Mouse (Mus musculus) cerebellum, adult 9-11 months (tissue): ENCODE measurements around the gene Shq1.

ENCODE experiments used
- DNase-seq: peaks from one replicate; pipeline ENCODE4 v3.0.0; 2022

Shq1 gene

DNA sequence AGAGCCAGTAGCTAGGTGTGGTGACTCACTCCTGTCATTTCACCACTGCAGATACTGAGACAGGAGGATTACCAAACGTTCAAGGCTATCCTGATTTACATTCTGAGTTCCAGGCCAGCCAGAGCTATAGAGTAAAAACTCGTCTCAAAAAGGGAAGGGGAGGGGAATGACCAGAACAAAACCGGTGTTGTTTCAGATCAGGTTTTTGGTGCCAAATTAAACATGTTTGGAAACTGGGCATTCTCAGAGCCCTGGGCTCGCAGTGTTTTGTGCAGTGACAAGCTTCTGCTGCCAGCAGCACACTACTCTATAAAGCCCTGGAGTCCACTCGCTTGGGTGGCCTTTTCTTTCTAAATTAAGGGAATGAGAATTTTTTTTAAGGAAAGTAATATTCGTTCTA lies 8.7 kb downstream of the Shq1 start:
- no peak for DNase-seq

DNA sequence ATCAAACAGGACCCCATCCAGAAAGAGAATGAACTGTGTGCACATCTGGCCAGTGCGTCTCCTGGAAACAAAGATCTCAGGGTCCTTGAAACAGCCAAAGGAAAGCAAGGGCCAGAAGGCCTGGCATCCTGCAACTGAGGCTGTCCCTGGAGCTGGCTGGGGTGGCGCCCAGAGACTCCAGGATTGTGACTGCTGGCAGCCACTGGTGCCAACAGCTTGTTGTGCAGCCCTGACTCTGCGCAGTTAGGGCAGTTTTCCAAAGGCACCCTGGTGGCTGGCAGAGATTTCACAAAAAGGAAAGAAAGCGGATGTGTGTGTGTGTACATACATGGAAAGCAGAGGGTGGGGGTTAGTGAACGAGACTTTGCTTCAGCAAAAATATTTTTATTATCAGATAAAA lies 10.6 kb downstream of the Shq1 start:
- peak; percentile 69 for DNase-seq

DNA sequence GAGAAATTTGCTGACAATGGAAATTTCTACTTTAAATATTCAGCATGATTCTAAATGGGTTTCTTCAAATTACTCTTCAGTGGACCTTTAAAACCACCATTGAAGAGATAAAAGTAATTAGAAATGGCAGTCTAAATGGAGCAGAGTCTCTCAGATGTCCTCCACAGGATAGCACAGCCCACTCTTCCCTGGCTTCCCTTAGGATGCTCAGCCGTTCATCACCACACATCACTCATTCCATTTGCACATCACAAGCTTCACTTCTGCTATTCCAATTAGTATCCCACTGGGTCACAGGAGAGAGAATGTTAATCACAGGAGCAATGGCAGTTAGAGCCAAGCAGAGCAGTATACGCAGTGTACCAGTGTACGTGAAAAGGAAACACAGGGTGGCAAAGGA lies 18.4 kb downstream of the Shq1 start:
- no peak for DNase-seq

DNA sequence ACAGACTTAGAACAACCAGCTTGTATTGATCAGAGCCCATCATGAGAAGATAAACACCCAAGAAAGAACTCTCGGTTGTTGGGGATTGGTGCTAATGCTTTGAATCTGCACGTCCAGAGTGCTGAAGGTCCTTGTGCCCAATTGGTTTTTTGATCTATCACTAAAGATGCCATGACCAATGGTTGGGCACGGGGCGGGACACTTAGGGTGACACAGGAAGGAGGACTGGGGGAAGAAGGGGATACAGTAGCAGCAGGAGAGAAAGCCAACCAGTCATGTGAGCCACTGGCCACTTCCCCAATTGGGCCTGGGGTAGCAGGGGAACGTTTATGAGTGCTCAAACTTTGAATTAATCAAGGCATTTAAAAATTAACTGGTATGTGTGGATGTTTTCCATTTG lies 23.8 kb downstream of the Shq1 start:
- no peak for DNase-seq

DNA sequence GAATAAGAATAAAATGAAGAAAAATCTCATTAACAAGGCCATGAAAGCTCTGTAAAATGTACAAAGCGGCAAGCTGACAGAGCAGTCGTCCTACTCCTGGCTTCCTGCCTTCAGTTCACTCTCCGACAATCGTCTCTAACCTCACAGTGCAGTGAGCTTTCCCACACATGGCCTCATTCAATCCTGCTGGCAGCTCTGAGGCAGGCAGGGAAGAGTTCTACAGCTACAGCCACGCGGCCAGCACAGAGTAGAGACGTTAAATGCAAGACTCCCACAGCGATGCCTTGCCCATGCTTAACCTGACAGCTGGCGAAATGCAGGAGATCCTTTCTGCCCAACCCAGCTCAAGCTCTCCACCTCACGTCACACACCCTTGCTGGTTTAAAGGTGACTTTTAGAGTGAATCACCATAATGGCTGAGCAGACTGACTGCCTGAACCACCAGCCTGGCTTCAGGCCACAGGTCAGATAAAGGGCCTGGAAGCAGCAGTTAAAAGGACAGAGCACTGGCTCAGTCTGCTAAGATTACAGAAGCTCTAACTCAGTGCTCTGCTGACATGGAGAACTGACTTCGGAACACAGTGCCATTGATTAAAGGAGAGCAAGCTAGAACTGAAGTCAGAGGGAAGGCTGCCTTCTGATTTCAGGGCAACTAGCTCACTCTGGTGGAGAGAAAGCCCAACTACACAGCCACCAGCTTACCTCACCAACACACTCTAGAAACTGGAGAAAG lies 25.3 kb downstream of the Shq1 start:
- DNase-seq: peak; percentile 21

DNA sequence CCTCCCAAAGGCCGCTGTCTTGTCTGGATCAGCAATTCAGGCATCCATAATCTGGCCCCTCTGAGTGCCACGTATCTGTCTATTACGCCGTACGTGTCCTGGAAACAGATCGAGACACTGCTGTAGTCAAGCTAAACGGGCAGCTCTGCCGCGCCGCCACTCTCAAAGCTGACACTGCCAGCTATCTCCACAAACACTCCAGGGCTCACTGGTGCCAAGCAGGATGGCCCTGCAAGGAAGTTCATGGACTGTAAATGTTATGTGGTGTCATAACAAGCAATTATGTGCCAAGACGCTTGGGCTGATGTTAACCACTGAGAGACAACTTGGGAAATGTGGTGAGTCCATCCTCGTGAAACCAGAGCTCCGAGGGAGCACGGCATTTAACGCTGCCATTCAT lies 26.3 kb downstream of the Shq1 start:
- DNase-seq: no peak

DNA sequence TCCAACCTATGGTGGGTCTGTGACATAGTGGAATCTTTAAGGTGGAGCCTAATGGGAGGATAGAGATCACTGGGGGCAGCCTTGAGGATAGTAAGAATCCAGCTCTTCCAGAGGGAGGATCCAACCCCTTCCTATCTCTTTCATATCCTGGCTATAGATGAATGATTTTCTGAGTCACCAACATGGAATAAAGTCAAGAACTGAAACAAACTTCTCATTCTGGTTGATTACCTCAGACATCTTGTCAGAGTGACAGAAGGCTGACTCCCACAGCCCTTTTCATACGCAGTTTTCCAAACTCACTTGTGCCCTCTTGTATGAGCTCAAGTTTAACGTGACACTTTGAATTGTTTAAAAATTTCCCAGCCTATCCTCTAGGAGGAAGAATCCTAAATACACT lies 28.2 kb downstream of the Shq1 start:
- no peak for DNase-seq

DNA sequence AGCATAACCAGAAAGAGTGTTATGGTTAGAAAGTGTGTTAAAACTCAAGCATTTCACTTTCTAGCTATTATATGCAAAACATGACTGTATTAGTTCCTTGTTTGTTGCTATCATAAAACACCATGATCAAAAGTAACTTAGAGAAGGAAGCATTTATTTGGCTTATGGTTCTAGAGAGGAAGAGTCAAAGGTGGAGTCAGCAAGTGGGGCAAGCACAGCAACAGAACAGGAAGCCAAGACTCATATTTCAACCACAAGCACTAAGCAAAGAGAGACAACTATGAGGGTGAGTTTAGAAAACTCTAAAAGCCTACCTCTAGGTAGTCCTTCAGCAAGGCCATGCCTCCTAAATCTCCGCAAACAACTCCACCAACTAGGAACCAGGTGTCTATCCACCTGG lies 30.4 kb downstream of the Shq1 start:
- DNase-seq: no peak

DNA sequence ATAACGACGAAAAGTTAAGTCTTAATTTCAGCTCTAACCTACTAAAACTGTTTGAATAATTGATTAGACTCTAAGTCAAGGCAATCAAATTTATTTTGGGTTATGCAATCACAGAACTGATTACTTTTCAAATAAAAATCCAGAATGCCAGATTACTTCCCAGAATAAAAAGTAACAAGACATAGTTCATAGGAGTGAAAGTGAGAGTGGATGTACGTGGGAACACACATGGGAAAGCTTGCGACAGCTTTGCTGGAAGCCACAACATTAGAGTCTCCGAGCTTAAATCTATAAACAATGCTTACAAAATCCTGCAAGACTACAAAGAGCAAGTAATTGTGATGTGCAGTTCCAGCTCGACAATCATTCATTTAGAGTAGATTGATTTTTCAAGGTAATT lies 41.9 kb downstream of the Shq1 start:
- DNase-seq: no peak

DNA sequence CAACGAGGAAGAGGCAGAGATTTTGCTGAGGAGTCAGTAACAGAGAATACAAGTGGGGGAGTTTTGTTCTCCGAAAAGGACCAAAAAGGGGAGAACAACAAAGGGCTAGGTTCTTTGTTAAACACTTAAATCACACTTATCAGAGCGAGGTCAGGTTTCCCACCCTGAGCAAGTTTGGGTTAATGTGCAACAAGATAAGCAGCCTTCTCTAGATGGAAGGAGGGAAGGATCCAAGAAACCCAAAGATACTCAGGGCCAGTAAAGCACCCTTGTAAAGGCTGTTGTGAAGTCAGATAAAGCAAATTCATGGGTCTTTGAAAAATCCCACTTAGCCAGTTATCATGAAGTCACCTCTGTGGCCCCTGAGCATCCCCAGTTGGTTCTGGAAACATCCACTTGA lies 42.7 kb downstream of the Shq1 start:
- no peak for DNase-seq

DNA sequence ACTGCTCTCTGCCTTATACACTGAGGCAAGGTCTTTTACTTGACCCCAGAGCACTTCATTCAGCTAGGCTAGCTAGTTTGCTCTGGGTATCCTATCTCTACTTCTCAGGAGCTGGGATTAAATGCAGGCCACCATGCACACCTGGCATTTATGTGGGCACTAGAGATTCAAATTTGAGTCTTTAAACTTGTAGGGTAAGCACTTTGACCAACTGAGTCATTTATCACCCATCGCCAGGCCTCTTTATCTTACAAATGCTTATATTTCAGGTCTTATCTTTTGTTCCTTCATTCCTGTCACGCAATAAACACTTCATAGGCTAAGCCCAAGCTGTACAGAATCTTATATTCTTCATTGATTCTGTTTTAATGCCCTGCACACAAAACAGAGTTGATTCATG lies 47.0 kb downstream of the Shq1 start:
- DNase-seq: no peak

DNA sequence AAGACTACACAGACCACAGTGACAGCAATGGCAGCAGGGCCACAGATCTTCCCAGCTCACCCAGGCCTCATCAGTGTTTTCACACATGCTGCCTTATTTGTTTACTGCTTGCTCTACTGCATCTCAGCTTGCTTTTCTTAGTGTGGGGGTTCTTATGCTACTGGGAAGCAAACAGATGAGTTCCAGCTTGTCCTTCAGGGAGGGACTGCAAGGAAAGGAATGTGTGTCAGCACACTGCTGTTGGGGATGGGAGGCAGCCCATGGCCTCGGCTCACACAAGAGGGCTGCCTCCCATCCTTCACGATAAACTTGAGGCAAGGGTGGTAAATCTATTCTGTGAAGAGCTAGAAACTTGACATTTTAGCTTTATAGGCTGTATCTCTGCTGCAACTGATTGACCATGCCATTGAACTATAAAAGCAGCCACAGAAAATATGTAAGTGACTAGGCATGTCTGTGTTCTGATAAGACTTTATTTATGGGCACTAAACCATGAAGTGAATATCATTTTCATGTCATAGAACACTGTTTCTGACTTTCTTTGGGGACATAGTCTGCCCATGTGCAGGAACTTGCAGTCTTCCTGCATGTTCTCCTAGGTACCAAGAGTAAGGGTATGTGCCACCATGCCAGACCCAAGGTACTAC lies 48.0 kb downstream of the Shq1 start:
- no peak for DNase-seq

DNA sequence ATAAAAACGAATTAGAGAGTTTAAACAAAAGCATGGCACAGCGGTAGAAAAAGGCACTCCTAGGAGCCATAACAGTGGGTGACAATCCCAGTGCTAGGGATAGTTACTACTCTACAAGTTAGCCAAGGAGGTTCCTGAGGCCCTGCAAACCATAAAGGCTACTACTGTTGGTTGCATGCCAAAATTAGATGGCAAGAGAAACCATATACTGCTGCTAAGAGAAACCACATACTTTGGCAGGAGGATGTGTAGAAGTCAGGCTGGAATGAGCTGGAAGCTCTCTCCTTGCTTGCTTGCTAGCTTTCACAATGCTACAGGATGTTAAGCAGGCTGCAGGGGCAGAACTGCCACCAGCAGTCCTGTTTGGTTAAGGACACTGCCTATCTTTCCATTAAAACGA lies 50.5 kb downstream of the Shq1 start:
- no peak for DNase-seq

DNA sequence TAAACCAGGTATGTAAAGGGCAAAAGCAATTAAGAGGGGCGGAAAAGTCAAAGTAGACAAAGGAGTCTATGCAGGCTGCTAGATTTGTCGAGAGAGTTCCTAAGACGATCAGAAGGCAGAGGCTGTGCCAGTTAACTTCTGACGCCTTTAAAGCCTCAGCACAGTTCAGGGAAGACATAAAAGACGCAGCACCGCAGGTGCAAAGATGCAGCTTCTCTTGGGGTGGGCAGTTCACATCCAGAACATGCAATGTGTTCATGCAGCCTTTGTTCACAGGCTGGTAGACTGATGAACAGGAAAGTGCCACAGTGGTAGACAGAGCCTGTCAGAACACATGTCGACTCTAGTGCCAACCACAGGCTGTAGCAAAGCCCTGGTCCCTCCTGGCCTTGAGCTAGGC lies 51.6 kb downstream of the Shq1 start:
- no peak for DNase-seq

DNA sequence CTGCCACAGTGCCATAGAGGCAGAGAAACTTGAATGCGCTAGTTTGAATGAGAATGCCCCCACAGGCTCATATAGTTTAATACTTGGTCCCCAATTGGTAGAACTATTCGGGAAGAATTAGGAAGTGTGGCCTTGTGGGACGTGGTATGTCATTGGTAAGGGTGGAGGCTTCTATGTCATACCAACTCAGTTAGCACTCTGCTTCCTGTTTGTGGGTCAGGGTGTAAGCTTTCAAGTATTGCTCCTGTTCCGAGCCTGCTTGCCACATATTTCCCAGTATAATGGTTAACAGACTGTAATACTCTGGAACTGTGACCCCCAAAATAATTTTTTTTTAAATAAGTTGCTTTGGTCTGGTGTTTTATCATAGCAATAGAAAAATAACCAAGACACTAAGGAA lies 54.8 kb downstream of the Shq1 start:
- DNase-seq: no peak

DNA sequence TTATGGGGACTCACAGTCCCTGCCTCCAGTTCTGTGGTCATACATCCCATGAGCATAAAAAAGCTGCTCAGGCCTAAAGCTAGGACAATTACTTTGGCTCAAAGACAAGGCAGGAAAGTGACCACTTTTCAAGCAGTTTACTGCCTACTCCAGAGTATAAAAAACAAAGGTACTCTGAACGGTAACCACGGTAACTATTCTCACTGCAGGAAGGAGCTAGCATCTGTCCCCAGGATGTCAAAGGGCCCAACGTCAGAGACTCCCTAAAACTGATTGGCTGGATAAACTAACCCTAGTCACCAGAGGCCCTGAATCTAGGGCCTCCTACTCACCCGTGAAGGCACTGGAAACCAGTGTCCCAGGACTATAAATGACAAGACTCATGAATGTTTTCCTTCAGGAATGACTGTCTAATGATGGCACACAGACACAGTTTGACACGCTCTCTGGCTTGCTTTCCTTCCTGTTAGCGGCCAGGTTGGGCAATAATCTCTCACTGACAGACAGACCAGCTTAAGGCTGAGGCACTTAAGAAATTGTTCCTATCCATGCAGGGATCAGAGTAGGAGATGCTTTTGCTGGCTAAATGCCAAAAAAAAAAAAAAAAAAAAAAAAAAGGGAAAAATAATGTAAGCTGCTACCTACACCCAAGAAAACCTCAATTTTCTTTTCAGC lies 57.2 kb downstream of the Shq1 start:
- DNase-seq: no peak

DNA sequence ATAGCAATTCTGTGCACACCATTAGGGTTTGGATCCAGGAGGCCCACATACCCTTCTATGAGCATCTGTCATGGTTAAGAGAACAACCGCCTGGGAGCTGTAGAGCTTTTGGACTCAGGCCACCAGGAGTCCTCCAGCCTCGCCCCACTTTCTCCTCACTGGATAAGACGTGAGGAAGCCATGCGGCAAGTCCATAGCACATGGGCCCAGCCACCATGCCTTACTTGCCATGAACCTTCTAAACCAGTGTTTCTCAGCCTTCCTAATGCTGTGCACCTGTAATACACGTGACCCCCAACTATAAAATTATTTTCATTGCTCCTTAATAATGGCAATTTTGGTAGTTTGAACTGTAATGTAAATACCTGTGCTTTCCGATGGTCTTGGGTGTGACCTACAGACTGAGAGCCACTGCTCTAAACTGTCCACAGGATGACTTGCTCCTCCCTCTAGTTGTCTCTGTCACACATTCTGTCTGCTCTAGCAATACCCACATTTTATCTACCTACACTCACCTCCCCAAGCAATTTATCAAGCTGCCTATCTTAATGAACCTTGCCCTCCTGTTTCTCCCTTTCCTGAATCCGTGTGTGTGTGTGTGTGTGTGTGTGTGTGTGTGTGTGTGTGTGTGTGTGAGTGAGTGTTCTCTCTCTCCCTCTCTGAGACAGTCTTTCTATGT lies 59.9 kb downstream of the Shq1 start:
- no peak for DNase-seq

DNA sequence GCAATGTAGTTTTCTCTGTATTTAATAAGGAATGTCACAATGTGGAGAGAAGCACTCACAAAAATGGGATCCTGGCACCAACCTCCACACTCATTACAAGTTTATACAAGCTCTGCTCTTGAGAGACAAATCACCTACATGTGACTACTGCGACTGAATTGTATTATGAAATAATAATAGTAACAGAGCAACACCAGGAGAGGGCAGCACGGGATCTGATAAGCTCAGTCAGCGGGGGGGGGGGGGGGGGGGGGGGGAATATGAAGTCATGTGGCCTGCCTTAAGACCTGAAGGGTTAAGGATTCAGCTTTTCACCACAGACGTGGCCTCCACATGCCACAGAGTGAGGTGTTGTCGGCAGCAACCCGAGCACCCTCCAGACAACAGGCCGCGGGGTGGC lies 60.8 kb downstream of the Shq1 start:
- no peak for DNase-seq

DNA sequence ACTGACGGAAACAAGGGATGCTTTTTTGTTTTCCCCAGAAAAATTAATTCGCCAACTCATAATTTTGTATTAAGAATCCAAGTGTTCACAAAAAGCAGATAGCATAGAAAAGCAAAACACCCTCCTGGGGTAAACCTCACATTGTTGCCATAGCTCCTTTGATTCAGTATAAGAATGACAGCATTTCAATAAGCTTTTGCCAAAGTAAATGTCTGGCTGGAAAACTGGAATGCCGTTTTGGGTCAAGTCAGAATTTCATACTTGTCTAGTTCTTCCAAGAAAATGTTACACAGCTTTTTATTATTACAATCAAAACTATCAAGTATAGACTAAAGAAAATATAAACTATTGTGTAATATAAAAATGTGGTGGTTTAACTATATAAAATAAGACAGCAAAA lies 61.7 kb downstream of the Shq1 start:
- no peak for DNase-seq

DNA sequence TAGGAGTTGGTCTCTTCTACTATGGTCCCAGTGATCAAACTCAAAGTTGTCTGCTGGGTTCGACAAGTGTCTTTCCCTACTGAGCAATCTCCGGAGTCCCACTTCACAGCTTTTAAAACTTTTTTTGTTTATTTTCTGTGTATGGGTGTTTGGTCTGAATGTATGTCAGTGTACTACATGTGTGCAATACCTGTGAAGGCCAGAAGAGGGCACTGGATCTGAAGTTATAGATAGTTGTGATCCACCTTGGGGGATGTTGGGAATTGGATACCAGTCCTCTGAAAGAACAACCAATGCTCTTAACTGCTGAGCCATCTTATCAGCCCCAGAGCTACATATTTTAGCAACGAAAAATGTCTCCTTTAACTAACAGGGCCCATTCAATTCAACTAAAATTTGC lies 62.5 kb downstream of the Shq1 start:
- no peak for DNase-seq

DNA sequence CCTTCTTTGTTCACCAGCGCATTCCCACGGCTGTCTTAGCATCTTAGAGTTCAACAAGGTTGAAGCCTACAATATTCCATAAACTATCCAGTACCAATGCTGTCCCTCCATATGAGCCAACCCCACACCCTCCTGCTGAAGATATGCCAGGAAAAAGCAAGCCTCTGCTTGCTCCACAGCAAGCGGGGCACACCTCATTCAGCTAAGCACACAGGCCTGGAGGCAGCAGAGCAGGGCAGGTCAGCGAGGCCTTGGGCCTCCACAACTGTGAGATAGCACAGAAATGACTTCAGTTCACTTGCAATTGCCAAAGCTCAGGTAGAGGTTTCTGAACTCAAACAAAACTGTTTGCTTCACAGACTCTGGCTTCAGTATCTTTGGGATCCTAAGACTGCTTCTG lies 64.2 kb downstream of the Shq1 start:
- DNase-seq: no peak

DNA sequence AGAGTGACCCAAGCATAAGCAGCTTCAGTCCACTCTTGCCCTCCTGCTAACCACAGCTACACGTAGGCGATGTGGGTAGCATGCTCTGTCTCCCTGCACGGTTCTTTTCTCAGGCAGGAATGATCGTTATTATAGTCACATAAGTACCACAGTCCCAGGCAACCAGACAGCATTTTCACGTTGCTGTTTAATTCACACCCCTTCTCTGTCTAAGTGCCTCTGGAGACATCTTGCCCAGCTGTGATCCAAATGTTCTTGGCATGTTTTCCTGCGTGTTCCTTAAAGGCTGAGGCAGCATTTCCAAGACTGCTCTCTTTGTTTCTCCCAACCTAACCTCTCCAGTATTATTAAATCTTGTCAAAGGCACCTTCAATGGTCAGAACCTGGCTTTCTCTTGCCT lies 67.3 kb downstream of the Shq1 start:
- no peak for DNase-seq

DNA sequence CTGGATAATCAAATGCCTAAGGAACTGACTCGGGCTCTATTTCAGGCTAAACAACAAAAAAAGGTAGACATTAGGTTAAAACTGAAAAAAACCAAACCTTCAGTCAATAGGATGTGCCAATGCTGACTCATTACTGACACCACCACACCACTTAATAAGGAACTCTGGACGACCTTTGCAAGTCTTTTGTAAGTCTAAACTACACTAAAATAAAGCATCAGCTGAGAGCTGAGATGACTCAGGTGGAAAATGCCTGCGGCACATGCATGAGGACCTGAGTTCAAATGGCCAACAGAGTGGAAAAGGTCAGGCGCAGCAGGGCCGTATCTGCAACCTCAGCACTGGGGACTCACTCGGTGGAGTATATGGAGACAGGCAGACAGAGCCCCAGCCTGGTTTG lies 69.3 kb downstream of the Shq1 start:
- no peak for DNase-seq

DNA sequence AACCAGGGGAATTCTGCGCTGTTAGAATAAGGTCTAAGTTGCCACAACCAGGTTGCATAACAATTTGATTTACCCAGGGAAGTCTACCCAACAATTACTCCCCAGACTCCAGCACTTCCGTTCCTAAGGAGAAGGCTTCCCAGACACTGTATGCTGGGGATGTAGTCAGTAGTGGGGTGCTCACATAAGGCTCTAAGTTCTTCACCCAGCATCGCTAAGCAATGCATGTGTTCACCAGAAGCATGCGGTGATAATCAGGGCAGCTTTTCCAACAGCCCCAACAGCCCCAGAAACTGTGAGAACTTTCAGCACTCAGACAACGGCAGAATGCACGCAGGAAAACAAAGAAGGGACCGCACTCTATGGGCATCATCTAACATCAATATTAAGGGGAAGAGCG lies 77.1 kb downstream of the Shq1 start:
- DNase-seq: no peak
